Mouse (Mus musculus) lung, postnatal 0 days (tissue): ENCODE measurements around the gene Ptprb.

Experiments used
- CTCF ChIP-seq: IDR thresholded peaks from 2 replicates; pipeline ENCODE4 v1.5.1; 2016; ENCODE audit warnings: antibody characterized with exemption, mild to moderate bottlenecking
- EP300 ChIP-seq: IDR thresholded peaks from 2 replicates; pipeline ENCODE4 v1.6.1; 2016; ENCODE audit warnings: antibody characterized with exemption, mild to moderate bottlenecking, control low read depth

GRCm38 (mm10) chr10:116384401-116384800 lies 109.1 kb downstream of the Ptprb start:
- TF ChIP-seq CTCF (no peak), EP300 (no peak)
